Mouse (Mus musculus): ENCODE measurements at regions not wholly inside any gene's neighbourhood (a gene's known extent, or its start where the extent isn't known, plus 50 kb on each side); places are given as distances from the start of the nearest gene placed in this dataset.

GRCm38 (mm10) chr10:47857922-47858321 is 1930.6 kb downstream of the Grik2 start:
- TF ChIP-seq CTCF (IDR thresholded peaks at IDR 0.05; ENCODE audit: borderline replicate concordance, extremely low read depth, insufficient read depth, insufficient read length) (no peak), POLR2A (IDR thresholded peaks at IDR 0.05; ENCODE audit: borderline replicate concordance, extremely low read depth, insufficient read depth, insufficient read length, poor library complexity, severe bottlenecking) (no peak)
